Mouse (Mus musculus) erythroblast, embryonic 14.5 days (primary cell): ENCODE results near the gene Brinp2.

Experiments used
- GATA1 ChIP-seq: IDR thresholded peaks from 2 replicates; pipeline ENCODE4 v1.6.1; 2012; ENCODE audit warnings: low read length, inconsistent platforms, mixed read lengths
- TAL1 ChIP-seq: IDR thresholded peaks from 3 replicates; pipeline ENCODE4 v1.6.1; 2012; ENCODE audit warnings: low read length, inconsistent platforms, mixed read lengths

GRCm38 (mm10) chr1:158226689-158227088 lies 129.4 kb downstream of the Brinp2 start:
- TF ChIP-seq GATA1: no peak
- no peak for TF ChIP-seq TAL1
